Mouse (Mus musculus): Measurements from ENCODE around the gene St6galnac3.

The St6galnac3 gene

DNA sequence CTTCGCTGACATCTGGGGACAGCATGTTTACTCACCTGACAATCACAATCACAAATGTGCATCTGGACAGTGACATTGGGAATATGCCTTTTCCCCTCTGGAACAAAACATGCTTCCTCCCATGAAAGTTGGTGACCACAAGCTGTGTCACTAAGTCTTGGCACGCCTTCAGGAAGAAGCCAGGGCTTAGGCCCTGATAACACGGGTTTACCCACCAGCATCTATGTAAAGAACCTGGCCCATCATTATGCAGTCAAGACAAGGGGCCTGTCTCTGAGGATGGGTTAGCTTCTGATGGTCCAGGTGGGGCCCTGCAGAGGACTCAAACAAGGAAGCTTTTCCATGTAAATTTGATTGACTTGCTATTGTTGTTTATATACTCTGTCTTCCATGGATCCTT, 131.9 kb downstream of the St6galnac3 start:
- DNase-seq (ENCODE audit: low read depth, low spot score) = no peak

DNA sequence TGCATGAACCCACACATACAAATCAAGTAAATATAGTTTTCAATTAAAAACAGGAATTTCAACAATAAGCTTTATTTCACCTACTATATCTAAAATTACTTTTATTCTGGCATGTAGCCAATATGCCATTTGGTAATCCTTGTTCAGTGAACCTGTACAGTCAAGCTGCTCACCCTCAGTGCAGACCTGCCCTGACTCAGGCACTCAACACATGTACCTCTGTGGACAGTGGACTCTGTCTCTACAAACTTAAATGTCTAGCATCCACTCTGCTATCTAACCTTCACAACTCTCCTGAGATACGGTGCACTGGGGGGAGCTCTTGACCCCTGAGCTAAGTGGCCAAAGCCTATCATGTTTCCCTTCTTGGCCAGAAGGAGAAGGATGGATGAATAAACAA, 137.4 kb downstream of the St6galnac3 start:
- no peak for DNase-seq (ENCODE audit: low read depth, low spot score)

GRCm38 (mm10) chr3:153584836-153585235, 140.1 kb downstream of the St6galnac3 start:
- no peak for DNase-seq (ENCODE audit: low read depth, low spot score)

DNA sequence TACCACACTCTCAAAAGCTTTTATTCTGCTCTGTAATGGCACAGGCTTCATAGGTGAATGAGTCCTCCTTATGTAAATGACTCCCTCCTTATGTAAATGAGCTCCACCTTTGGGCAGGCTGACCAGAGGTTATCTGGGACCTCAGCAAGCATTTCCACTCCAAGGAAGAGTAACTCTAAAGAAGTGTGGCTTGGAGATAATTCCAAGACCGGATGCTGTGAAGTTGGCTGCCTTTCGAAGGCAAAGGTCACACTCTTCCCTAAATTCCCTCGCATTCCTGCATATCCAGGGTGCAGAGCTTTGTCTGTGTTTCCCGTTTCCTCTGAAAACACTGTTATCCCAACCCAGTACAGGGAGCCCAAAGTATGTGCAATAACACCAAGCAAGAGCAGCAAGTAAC, 142.9 kb downstream of the St6galnac3 start:
- no peak for DNase-seq (ENCODE audit: low read depth, low spot score)

- DNase-seq (ENCODE audit: low read depth, low spot score) = no peak
These were observed 144.3 kb downstream of the St6galnac3 start for GRCm38 (mm10) chr3:153580625-153581024.

- DNase-seq (ENCODE audit: low read depth, low spot score) = no peak
These were observed 144.8 kb downstream of the St6galnac3 start for GRCm38 (mm10) chr3:153580136-153580535.

GRCm38 (mm10) chr3:153577286-153577685, 147.7 kb downstream of the St6galnac3 start:
- no peak for DNase-seq (ENCODE audit: low read depth, low spot score)

GRCm38 (mm10) chr3:153571152-153571551, 153.8 kb downstream of the St6galnac3 start:
- DNase-seq (ENCODE audit: low read depth, low spot score) = no peak

DNA sequence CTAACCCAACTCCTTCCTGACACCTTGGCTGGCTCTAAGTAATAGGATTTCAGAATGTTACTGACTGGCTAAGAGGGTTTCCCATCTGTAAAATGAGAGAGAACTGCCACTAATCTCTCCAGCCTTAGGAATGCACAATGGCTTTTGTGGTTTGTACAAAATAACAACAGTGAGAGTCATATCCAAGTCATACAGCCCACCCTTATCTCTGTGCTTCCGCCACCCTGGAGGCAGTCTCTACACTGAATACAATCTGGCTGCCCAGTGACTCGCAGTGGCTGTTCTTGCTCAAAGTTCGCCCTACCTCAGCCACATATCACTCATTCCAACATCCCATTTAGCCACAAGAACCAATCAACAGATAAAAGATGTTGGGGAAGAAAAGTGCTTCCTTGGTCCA, 156.2 kb downstream of the St6galnac3 start:
- no peak for DNase-seq (ENCODE audit: low read depth, low spot score)

DNA sequence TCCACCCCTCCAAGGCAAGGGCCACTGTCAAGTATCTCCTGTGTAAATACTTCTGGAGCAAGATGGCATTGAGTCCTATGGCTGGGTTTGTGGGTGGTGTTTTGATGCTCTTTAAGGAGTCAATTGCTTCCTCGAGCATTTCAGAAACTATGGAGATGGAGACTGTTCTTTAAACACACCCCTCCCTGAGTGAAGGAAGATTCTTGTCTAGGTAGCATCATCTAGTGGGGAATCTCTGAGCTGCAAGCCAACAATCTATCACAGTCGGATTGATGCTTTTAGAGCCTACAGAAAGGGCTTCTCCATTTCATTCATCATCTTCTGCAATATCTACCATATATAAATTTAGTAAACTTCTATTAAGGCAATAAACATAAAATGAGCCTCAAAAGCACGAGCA, 157.1 kb downstream of the St6galnac3 start:
- DNase-seq (ENCODE audit: low read depth, low spot score) = no peak

GRCm38 (mm10) chr3:153567512-153567911, 157.5 kb downstream of the St6galnac3 start:
- DNase-seq (ENCODE audit: low read depth, low spot score) = no peak

DNA sequence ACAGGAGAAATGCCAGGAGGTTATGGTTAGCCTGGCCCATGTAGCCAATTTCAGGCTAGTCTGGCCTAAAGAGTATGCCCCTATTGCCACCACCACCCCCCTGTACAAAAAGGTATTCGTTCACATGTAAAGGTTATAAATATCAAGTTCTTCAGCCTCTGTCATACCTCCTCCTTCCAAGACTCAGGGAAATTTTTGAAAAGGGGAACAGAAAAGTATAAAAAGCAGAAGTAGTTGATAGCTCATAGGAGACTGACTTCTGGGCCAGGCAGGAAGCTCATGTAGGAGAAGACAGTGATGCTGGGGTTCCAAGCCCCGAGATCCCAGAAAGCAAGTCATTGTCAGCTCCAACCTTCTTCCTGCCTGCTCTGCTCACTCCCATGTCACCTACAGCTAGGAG, 158.9 kb downstream of the St6galnac3 start:
- DNase-seq (ENCODE audit: low read depth, low spot score) = no peak

DNA sequence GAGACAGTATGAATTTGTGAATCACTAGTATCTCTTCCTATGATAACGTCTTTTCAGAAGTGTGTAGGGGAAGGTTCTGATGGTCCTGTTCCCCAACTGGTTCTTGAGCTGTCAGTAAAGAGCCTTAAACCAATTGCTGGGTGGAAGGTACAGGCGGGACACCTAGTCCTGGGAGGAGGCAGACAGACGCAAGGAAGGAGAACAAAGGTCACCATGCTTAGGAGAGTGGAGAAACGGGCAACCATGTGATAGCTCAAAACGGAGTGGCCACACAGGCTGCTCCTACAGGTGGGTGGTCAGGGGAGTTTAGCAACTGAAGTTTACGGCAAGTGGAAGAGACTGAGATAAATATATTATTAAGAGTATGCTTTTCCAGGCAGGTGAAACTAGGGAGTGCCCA, 164.1 kb downstream of the St6galnac3 start:
- DNase-seq (ENCODE audit: low read depth, low spot score) = no peak

DNA sequence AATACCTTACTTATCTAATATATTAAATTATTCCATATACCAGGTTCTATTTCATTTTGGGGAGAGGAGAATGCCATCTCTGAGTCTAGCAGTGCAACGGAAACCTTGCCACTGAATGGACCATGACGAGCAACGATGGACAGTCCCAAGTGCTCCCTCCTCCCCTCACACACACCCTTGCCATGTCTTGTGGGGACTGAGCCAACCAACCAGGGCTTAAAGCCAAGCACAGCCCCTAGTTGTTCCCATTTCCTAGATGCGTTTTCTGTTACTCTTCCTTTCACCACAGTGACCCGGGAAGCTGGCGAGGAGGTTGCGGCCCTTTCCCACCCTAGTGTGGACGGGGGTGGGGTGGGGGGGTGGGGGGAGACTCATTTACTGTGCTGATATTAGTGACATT, 165.4 kb downstream of the St6galnac3 start:
- no peak for DNase-seq (ENCODE audit: low read depth, low spot score)

DNA sequence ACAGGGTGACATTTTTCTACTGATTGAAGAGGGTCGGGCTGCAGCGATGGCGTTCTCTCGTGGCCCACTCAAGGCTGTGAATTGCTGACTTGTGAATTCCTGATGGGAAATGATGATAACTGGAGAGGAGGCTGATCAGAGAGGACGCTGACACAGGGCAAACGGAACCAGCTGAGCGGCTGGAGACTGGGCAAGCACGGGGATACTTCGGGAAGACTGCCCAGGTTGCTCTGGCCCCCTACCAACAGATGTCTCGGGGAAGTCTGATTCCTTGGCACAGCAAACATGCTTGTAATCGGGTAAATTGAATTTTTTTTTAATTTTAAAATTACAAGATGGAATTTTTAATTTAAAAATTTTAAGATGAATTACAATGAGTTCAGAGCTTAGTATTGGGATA, 168.4 kb downstream of the St6galnac3 start:
- DNase-seq (ENCODE audit: low read depth, low spot score) = no peak

GRCm38 (mm10) chr3:153553712-153554111, 171.3 kb downstream of the St6galnac3 start:
- no peak for DNase-seq (ENCODE audit: low read depth, low spot score)

DNA sequence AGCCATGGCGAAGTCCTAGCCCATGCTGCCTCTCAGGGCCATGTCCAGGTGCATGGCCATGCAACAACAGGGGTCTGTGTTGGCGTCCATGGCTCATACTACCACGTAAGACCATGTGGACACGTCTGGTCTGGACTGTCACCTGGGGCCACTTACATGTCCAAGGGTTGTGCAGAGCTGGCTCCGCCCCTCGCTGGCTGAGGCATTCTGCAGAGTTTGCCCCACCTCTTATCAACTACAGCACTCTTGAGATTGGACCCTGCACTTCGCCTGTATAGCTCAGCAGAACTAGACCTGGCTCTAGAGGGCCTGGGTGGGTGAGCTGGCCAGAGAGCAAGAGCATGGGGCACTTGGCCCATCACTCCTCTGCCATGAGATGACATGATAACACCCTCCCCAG, 171.7 kb downstream of the St6galnac3 start:
- no peak for DNase-seq (ENCODE audit: low read depth, low spot score)

- DNase-seq (ENCODE audit: low read depth, low spot score) = no peak
These were observed 177.9 kb downstream of the St6galnac3 start for GRCm38 (mm10) chr3:153546936-153547683.

DNA sequence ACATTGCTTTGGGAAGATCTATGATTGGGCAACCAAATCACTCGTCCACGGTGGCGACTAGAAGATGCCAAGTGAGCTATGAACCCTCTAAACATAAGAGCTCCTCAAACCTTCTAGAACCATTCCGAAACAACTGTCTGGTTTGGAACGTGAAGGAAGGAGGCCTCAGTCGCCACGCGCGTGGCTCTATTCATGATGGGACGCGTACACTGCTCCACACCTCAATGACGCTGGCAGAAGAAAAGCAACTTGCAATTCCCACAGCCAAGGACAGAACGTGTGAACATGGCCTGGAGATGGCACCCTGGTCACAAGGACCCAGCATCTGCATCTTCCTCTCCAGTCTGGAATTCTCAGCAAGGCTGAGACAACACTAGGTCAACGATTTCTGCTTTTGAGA, 185.1 kb downstream of the St6galnac3 start:
- DNase-seq (ENCODE audit: low read depth, low spot score) = no peak

- no peak for DNase-seq (ENCODE audit: low read depth, low spot score)
These were observed 186.6 kb downstream of the St6galnac3 start for GRCm38 (mm10) chr3:153538396-153538795.

DNA sequence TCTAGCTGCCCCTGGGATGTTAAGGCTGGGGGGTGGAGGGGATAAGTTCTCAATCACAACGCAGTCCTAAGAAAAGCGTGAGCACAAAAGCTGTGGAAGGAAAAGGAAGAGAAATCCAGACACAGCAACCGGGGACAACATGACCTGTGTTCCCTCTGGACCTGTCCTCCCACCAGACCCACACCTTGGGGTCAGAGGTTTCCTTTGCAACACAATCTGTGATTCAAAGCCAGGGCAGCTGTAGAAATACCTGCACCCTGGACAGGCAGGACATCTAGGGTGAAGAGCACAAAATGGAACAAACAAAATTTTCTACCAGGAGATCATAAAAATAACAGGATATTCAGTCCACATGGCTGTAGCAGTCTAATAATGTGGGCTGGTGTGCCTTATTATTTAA, 187.5 kb downstream of the St6galnac3 start:
- DNase-seq (ENCODE audit: low read depth, low spot score) = no peak

DNA sequence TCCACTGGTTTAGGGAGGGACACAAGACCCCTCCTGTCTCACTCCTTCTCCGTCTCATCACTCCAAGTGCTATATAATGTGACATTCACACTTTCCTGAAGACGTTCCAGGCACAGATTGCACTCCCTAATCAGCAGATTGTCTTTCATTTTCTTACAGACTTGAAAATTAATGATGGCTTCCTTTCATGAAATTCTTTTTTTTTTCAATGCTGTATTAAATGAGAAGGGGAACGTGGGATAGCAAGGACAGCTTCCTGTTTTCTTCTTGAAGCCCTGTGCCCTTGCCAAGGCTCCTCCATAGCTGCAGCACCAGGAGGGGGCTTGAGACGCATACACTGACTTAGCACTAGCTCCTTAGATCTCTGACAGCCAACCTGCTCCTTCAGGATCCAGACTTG, 188.7 kb downstream of the St6galnac3 start:
- DNase-seq (ENCODE audit: low read depth, low spot score) = no peak

DNA sequence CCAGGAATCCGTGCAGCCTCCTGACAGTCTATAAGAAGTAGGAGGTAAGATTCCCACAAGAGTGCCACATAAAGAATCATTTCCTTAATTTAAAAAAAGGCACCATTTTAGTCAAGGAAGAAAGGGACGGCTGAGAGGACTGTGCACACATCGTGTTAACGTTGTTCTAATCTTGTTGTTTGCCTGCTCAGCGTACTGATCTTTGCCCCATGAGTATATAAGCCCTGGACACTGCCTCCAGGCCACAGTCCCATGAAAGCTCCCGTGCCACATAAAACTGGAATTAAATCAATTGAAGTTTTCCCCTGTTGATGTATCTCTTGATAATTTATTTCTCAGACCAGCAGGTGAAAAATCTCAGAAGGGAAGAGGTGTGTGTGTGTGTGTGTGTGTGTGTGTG, 195.8 kb downstream of the St6galnac3 start:
- DNase-seq (ENCODE audit: low read depth, low spot score) = no peak

Measured in A20 (cell line).